Mouse (Mus musculus) gastrocnemius, postnatal 14 days (tissue): ENCODE results near the gene Fam83f. TPM values are rescaled to one million over a fixed set of nuclear protein-coding genes. Genes with fewer than 3 reads are reported as not detected.

ENCODE experiments used
- DNase-seq: peaks from one replicate; pipeline ENCODE4 v3.0.0; 2021; ENCODE audit warnings: mixed read lengths
- intact Hi-C: fragments of 180-260 bp; cut with DNase I; formaldehyde crosslinking; loops from one replicate; pipeline ENCODE4 v1.15.1; 2025; ENCODE audit warnings: low total_unique reads
- total RNA-seq, 2 experiments: library from RNA; stranded (reverse); gene quantifications; 2 replicates each; pipeline ENCODE4 v1.2.3; 2021

Fam83f gene
- total RNA-seq, 2 experiments from 2014 or later = 0.29 to 0.43 TPM

DNA sequence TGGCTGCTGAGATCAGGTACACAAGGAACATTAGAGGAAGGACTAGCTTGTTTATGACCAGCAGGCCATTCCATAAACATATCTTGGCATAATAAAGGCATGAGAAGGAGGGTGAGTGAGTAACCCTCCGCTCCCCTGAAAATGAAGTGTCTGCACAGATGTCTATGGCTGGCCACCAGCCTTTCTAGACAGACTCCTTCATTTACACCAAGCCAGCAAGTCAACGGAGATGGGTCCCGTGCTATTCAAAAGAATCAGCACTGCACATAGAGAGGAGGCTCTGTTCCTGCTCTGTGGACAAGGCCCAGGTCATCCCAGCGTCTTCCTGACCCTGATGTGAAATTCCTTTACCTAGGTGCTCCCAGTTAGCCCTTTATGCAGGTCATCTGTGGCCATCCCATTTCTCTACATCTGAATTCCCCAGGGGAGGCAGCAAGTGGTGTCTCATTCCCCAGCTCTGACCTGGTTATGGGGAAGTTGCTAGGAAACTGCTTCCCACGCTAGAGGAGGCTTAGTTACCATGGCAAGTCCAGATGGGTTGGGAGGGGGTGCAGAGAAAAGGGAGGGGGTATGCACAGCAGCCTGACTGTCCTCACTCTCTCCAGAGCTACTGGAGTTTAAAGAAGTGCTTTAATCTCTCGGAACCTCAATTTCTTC, 12.7 kb upstream of the Fam83f start:
- intact Hi-C loops = no loop called here
- no peak for DNase-seq

DNA sequence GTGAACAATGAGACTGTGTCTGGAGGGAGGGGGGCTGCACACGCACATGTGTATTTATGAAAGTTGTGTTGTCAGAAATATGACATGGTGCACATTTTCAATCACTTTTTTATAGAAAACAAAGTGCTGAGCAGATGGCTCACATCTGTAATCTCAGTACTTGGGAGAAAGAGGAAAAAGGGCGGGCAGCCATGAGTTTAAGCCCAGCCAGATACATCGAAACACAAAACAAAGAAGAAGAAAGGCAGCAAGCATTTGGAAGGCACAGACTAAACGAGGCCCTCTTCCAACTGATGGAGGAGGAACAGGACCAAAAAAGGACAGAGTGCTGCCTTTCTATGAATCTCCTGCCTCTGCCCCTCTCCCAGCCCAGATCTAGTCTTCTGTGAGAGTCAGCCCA, 10.7 kb upstream of the Fam83f start:
- DNase-seq = no peak
- intact Hi-C loops = no loop called here

GRCm38 (mm10) chr15:80664444-80664843, 7.2 kb upstream of the Fam83f start:
- intact Hi-C loops = no loop called here
- no peak for DNase-seq

- intact Hi-C loops = no loop called here
- no peak for DNase-seq
Observed at GRCm38 (mm10) chr15:80672810-80673209, 1.2 kb downstream of the Fam83f start.

- intact Hi-C loops = no loop called here
- DNase-seq = no peak
Observed at GRCm38 (mm10) chr15:80673337-80674095, 1.9 kb downstream of the Fam83f start.

GRCm38 (mm10) chr15:80674700-80675099, 3.1 kb downstream of the Fam83f start:
- no peak for DNase-seq
- intact Hi-C loops = no loop called here

- no peak for DNase-seq
- intact Hi-C loops = no loop called here
Observed at GRCm38 (mm10) chr15:80679515-80680215, 8.0 kb downstream of the Fam83f start.

- intact Hi-C loops = no loop called here
- no peak for DNase-seq
Observed at GRCm38 (mm10) chr15:80680347-80681030, 8.8 kb downstream of the Fam83f start.

GRCm38 (mm10) chr15:80681466-80681881, 9.8 kb downstream of the Fam83f start:
- DNase-seq = no peak
- intact Hi-C loops = no loop called here

GRCm38 (mm10) chr15:80682343-80682742, 10.7 kb downstream of the Fam83f start:
- no peak for DNase-seq
- intact Hi-C loops = no loop called here

DNA sequence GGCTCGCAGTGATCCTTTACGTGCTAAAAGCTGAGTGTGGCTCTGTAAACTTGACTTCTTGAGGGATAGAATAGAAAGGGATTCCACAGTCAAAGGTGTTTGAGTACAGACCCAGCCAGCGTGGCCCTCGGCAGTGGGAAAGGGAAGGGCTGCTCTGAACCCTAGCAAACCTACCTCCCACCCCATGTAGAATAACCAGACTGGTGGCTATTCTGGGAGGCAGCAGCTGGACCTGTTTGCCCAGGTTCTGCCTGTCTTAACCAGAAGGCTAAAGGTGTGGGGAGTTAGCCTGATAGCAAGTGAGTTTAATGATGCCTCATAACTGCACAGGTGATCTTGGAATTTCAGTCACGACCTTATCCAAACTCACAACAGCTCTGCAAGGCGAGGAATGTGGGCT, 11.5 kb downstream of the Fam83f start:
- no peak for DNase-seq
- intact Hi-C loops = no loop called here

GRCm38 (mm10) chr15:80683990-80684389, 12.3 kb downstream of the Fam83f start:
- DNase-seq = no peak
- intact Hi-C loops = no loop called here

- DNase-seq = no peak
- intact Hi-C loops = no loop called here
Observed at GRCm38 (mm10) chr15:80684786-80685602, 13.3 kb downstream of the Fam83f start.

GRCm38 (mm10) chr15:80685603-80685895, 13.9 kb downstream of the Fam83f start:
- DNase-seq = no peak
- intact Hi-C loops = no loop called here

DNA sequence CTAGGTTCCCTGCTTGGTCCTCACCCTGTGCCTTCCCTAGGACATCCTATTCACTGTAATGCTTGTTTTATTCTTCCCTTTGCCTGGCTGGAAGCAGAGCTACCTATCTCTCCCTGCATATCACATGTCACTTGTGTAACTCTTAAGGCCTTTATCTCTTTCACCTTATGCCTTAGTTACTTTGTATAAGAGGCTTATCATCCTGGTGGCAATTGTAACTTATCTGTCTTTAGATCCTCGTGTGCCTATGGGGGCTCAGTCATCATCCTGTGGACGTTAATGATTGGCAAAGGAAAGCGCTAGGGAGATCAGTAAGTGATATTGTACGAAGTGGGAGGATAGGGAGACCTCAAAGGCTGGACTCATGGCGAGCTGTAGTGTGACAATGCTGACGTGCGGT, 16.9 kb downstream of the Fam83f start:
- intact Hi-C loops = no loop called here
- DNase-seq = no peak

DNA sequence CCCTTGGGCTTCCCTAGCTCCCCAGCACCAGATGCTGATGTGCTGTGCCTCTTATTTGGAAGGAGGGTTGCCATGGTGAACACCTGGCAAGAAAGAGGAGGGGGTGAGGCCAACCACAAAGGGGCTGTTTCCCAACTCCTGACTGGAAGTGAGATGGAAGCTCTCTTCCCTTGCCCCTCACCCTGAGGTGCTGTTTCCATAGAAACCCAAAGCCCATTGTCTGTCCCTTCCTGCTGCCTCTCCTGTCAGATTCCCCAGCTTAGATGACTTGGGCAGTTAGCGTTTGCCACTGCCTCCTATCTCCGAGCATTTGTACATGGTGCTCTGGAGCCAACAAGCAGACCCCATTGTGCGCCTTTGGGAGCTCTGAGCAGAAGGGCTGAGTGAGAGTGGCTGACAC, 21.8 kb downstream of the Fam83f start:
- intact Hi-C loops = loop anchor here (5.0 kb wide), 1 partner anchor 426 kb away; no protein-coding TSS in a partner anchor
- DNase-seq = no peak

GRCm38 (mm10) chr15:80694125-80694910, 22.7 kb downstream of the Fam83f start:
- DNase-seq = peak; percentile 48

DNA sequence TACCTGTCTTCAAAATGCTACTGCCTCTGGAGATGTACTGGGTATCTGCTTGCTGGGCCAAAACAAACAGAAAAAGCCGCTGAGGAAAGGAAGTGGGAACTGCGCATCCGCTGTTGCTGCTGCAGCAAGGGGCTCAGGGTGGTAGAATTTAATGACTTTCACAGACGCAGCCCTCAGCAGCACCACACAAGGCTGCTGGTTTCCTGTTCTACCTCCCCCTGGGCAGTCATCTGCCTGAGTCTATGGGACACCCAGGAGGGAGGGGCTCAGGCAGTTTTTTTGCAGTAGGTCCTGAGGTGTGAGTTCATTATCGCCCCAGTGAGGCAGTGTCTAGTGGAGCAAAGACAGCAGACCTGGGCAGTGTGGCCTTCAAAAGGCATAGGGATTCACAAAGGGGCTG, 25.9 kb downstream of the Fam83f start:
- no peak for DNase-seq
- intact Hi-C loops = loop anchor here (5.0 kb wide), 3 partner anchors 65 to 405 kb away; no protein-coding TSS in a partner anchor

More at GRCm38 (mm10) chr15:80694125-80694910, 22.7 kb downstream of the Fam83f start:
- intact Hi-C loops = loop anchor here (5.0 kb wide), 1 partner anchor 427 kb away; no protein-coding TSS in a partner anchor
